Comparison of ENCODE assay signal across 20 mouse cellular contexts in genomic region chr11:105031103-105031502, GRCm38 (mm10). TPM values are rescaled to one million over a fixed set of nuclear protein-coding genes. Genes with fewer than 3 reads are reported as not detected.
DNase-seq lines count a peak whose midpoint lies in the region; ATAC-seq and TF ChIP-seq lines count a peak whose summit lies in the region.
"Had no signal": no experiment of that assay in that cellular context is flagged by ENCODE, and none has a peak within 500 bp of the region (broad histone marks: within the 10 kb centered on the region; RNA-seq: fewer than 3 reads in every experiment).

No protein-coding gene starts in this region.

- no peak overlapping the region for H3K4me2 ChIP-seq in hindbrain, embryonic 14.5 days (replicated peaks)
- no peak overlapping the region for H3K4me2 ChIP-seq in hindbrain, embryonic 13.5 days
- H3K4me2 ChIP-seq in midbrain, embryonic 14.5 days (ENCODE audit: low read length) = no peak overlapping the region
- H3K4me2 ChIP-seq in midbrain, embryonic 15.5 days = no peak overlapping the region
- H3K4me2 ChIP-seq: embryonic facial prominence, embryonic 13.5 days; forebrain, embryonic 12.5 days had no signal

- no peaks in the 10 kb centered on the region for H3K9me3 ChIP-seq in hindbrain, embryonic 14.5 days (ENCODE audit: control insufficient read depth, low read length)
- no peaks in the 10 kb centered on the region for H3K9me3 ChIP-seq in hindbrain, embryonic 13.5 days
- H3K9me3 ChIP-seq in midbrain, embryonic 14.5 days (ENCODE audit: control insufficient read depth, low read length) = no peaks in the 10 kb centered on the region
- no peaks in the 10 kb centered on the region for H3K9me3 ChIP-seq in midbrain, embryonic 15.5 days
- H3K9me3 ChIP-seq: embryonic facial prominence, embryonic 13.5 days; forebrain, embryonic 12.5 days had no signal

- H3K4me3 ChIP-seq in hindbrain, embryonic 14.5 days (replicated peaks; ENCODE audit: low read length) = no peak overlapping the region
- no peak overlapping the region for H3K4me3 ChIP-seq in hindbrain, embryonic 13.5 days
- no peak overlapping the region for H3K4me3 ChIP-seq in midbrain, embryonic 14.5 days (replicated peaks; ENCODE audit: low read depth, low read length)
- H3K4me3 ChIP-seq in midbrain, embryonic 15.5 days = no peak overlapping the region
- H3K4me3 ChIP-seq: embryonic facial prominence, embryonic 13.5 days; forebrain, embryonic 12.5 days had no signal

- no peaks in the 10 kb centered on the region for H3K4me1 ChIP-seq in hindbrain, embryonic 14.5 days (replicated peaks; ENCODE audit: control insufficient read depth, insufficient read depth, low read length)
- 0 out of 2 replicates have a peak, but pooled peaks cover 4% of the 10 kb centered on the region for H3K4me1 ChIP-seq in hindbrain, embryonic 13.5 days (replicated peaks)
- H3K4me1 ChIP-seq in midbrain, embryonic 14.5 days (ENCODE audit: control insufficient read depth, insufficient read depth, low read length) = no peaks in the 10 kb centered on the region
- H3K4me1 ChIP-seq in midbrain, embryonic 15.5 days = no peaks in the 10 kb centered on the region
- H3K4me1 ChIP-seq: embryonic facial prominence, embryonic 13.5 days; forebrain, embryonic 12.5 days had no signal

- no peak; the same call in 1 of the 2 replicates for ATAC-seq in hindbrain, embryonic 14.5 days (ENCODE audit: low FRiP score)
- ATAC-seq in hindbrain, embryonic 13.5 days (ENCODE audit: low FRiP score) = no peak
- ATAC-seq in midbrain, embryonic 14.5 days (ENCODE audit: low FRiP score, low TSS enrichment) = no peak
- no peak for ATAC-seq in midbrain, embryonic 15.5 days (replicated peaks)
- ATAC-seq: inflammation-experienced regulatory T-cells, adult 6 months; intestine, postnatal 0 days had no signal

- no peaks in the 10 kb centered on the region for H3K36me3 ChIP-seq in hindbrain, embryonic 14.5 days (replicated peaks; ENCODE audit: control insufficient read depth, insufficient read depth)
- H3K36me3 ChIP-seq in hindbrain, embryonic 13.5 days = no peaks in the 10 kb centered on the region
- H3K36me3 ChIP-seq in midbrain, embryonic 14.5 days (ENCODE audit: control insufficient read depth, insufficient read depth, low read length) = no peaks in the 10 kb centered on the region
- H3K36me3 ChIP-seq in midbrain, embryonic 15.5 days (replicated peaks) = no peaks in the 10 kb centered on the region
- H3K36me3 ChIP-seq: embryonic facial prominence, embryonic 13.5 days; forebrain, embryonic 12.5 days had no signal

- TF ChIP-seq POLR2A in brain, embryonic 14.5 days (IDR thresholded peaks at IDR 0.05; ENCODE audit: borderline replicate concordance, extremely low read depth, insufficient read depth, insufficient read length, poor library complexity, severe bottlenecking) = no peak

- no peaks in the 10 kb centered on the region for H3K27me3 ChIP-seq in hindbrain, embryonic 14.5 days (ENCODE audit: control insufficient read depth, insufficient read depth, low read length)
- H3K27me3 ChIP-seq in hindbrain, embryonic 13.5 days = no peaks in the 10 kb centered on the region
- no peaks in the 10 kb centered on the region for H3K27me3 ChIP-seq in midbrain, embryonic 14.5 days (ENCODE audit: control insufficient read depth, insufficient read depth, low read length)
- H3K27me3 ChIP-seq in midbrain, embryonic 15.5 days (replicated peaks) = no peaks in the 10 kb centered on the region
- H3K27me3 ChIP-seq: embryonic facial prominence, embryonic 13.5 days; forebrain, embryonic 12.5 days had no signal

- H3K9ac ChIP-seq in hindbrain, embryonic 14.5 days = no peak overlapping the region
- no peak overlapping the region for H3K9ac ChIP-seq in hindbrain, embryonic 13.5 days
- no peak overlapping the region for H3K9ac ChIP-seq in midbrain, embryonic 14.5 days (replicated peaks; ENCODE audit: low read length)
- no peak overlapping the region for H3K9ac ChIP-seq in midbrain, embryonic 15.5 days
- H3K9ac ChIP-seq: embryonic facial prominence, embryonic 13.5 days; forebrain, embryonic 12.5 days had no signal

- 25% methylated on average over 2 of the region's 2 CpGs for WGBS in hindbrain, embryonic 14.5 days
- 26% methylated on average over 2 of the region's 2 CpGs for WGBS in hindbrain, embryonic 13.5 days
- WGBS in midbrain, embryonic 14.5 days = 31% methylated on average over 2 of the region's 2 CpGs
- WGBS in midbrain, embryonic 15.5 days = 32% methylated on average over 2 of the region's 2 CpGs

- H3K27ac ChIP-seq in hindbrain, embryonic 14.5 days = 0 out of 2 replicates have a peak overlapping the region, but pooled peaks have one; percentile 14
- no peak overlapping the region for H3K27ac ChIP-seq in hindbrain, embryonic 13.5 days
- H3K27ac ChIP-seq in midbrain, embryonic 14.5 days (replicated peaks; ENCODE audit: low read depth, low read length) = no peak overlapping the region
- H3K27ac ChIP-seq in midbrain, embryonic 15.5 days = no peak overlapping the region
- H3K27ac ChIP-seq: embryonic facial prominence, embryonic 13.5 days; forebrain, embryonic 12.5 days had no signal

- DNase-seq in cerebellum, adult 11-12 months = peak; percentile 1
- DNase-seq in cerebellum, adult 8-10 months = no peak
- DNase-seq in hindbrain, embryonic 14.5 days (ENCODE audit: low spot score) = peak; percentile 32
- DNase-seq in midbrain, embryonic 14.5 days = peak; percentile 17
- DNase-seq in brain, embryonic 14.5 days (ENCODE audit: low read depth) = peak; percentile 30
- no peak for DNase-seq in frontal cortex, postnatal 14 days (ENCODE audit: low spot score in 2 of 2)
- DNase-seq: adrenal gland, postnatal 10 days; cerebellum, postnatal 36 days; gastrocnemius, postnatal 36 days; heart, adult 11 months; heart, postnatal 10 days; heart, postnatal 4 days had no signal

- TF ChIP-seq CTCF in brain, embryonic 14.5 days (IDR thresholded peaks at IDR 0.05; ENCODE audit: borderline replicate concordance, extremely low read depth, insufficient read depth, insufficient read length) = no peak

RNA-seq across cellular contexts. Expression of gene Efcab3, which starts 32.3 kb away (rescaled TPM):
- polyA plus RNA-seq in hindbrain, embryonic 14.5 days (2014; fragmentation: Nextera tagmentation; extraction: Ambion mirVana) = 0.17 TPM in 1 of 2 replicates, not detected in the other
- not detected in 2 replicates for polyA plus RNA-seq in hindbrain, embryonic 13.5 days (2015; fragmentation: Nextera tagmentation; extraction: Ambion mirVana)
- polyA plus RNA-seq in midbrain, embryonic 14.5 days (2014; fragmentation: Nextera tagmentation; extraction: Ambion mirVana) = not detected in 2 replicates
- polyA plus RNA-seq in midbrain, embryonic 15.5 days (2015; fragmentation: Nextera tagmentation; extraction: Ambion mirVana) = not detected in 2 replicates
- polyA plus RNA-seq in brain, embryonic 14.5 days (2012; rRNA removed) = 0.11 and 0.18 TPM in 2 replicates
- polyA plus RNA-seq: C2C12; embryonic facial prominence, embryonic 13.5 days; forebrain, embryonic 12.5 days; heart, embryonic 14.5 days; inflammation-experienced regulatory T-cells, adult 6 months had no signal

Comparison
In these comparisons a context has a peak if more than half of its experiments do, and no peak if none do; other contexts are left out.
1. DNase-seq: peak in cerebellum, adult 11-12 months (single experiment), hindbrain, embryonic 14.5 days (single experiment), midbrain, embryonic 14.5 days (single experiment) and brain, embryonic 14.5 days (single experiment); none in cerebellum, adult 8-10 months (single experiment) and frontal cortex, postnatal 14 days (0 of 2).